Mouse (Mus musculus) spleen, adult 2 months (tissue): ENCODE results near the gene Sirt5.

ENCODE experiments used
- CTCF ChIP-seq: fragments of 200-500 bp; IDR thresholded peaks from 2 replicates; pipeline ENCODE4 v1.5.1; 2011; ENCODE audit warnings: mild to moderate bottlenecking, inconsistent platforms; ENCODE audit not compliant: insufficient read depth, insufficient read length, insufficient replicate concordance; ENCODE audit errors: extremely low read depth
- POLR2A ChIP-seq: fragments of 200-500 bp; IDR thresholded peaks from 2 replicates; pipeline ENCODE4 v1.6.1; 2011; ENCODE audit warnings: low read depth, low read length, inconsistent platforms

GRCm38 (mm10) chr13:43317411-43317810, 47.9 kb upstream of the Sirt5 start:
- no peak for TF ChIP-seq POLR2A
- TF ChIP-seq CTCF = no peak
